In the genomic region with DNA sequence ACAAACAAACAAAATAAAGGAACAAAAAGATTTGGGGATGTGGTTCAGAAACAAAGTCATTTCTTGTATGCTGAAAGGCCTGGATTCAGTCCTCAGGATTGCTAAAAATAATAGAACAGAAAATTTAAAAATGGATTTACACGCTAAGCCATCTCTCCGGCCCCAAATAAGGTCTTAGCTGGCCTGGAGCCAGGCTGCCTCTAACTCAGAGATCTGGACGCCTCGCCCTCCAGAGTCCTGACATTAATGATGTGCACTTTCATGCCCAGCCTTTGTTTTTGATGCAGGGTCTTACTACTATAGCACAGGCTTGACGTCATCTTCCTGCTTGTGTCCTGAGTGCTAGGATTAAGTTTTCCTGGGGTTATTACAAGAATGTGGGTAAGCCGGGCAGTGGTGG, we compare ENCODE assay signal across 17 mouse cellular contexts. TPM values are rescaled to one million over a fixed set of nuclear protein-coding genes. Genes with fewer than 3 reads are reported as not detected.
"Had no signal": no experiment of that assay in that cellular context is flagged by ENCODE, and none has a peak within 500 bp of the region (broad histone marks: within the 10 kb centered on the region; RNA-seq: fewer than 3 reads in every experiment).

No protein-coding gene starts in this region.

- H3K4me2 ChIP-seq: limb, embryonic 12.5 days; liver, embryonic 13.5 days; neural tube, embryonic 12.5 days had no signal

- H3K9me3 ChIP-seq: limb, embryonic 12.5 days; liver, embryonic 13.5 days; neural tube, embryonic 12.5 days had no signal

- H3K4me3 ChIP-seq: layer of hippocampus, adult 2 months; limb, embryonic 12.5 days; liver, embryonic 13.5 days; neural tube, embryonic 12.5 days had no signal

- H3K27ac ChIP-seq: layer of hippocampus, adult 2 months; limb, embryonic 12.5 days; liver, embryonic 13.5 days; neural tube, embryonic 12.5 days had no signal

- H3K36me3 ChIP-seq: limb, embryonic 12.5 days; liver, embryonic 13.5 days; neural tube, embryonic 12.5 days had no signal

- H3K27me3 ChIP-seq: neural tube, embryonic 12.5 days had no signal

- ATAC-seq: liver, postnatal 0 days had no signal

- H3K4me1 ChIP-seq: limb, embryonic 12.5 days had no signal

- DNase-seq: kidney, postnatal 4 days; liver; liver, embryonic 13.5 days; liver, postnatal 0 days; midbrain, embryonic 14.5 days; spleen, adult 18-20 months; thymus, adult 18-20 months; thymus, postnatal 14 days had no signal

- H3K9ac ChIP-seq: limb, embryonic 12.5 days; liver, embryonic 13.5 days; liver, postnatal 0 days; neural tube, embryonic 12.5 days had no signal

RNA-seq across cellular contexts. Expression of gene Rpl3l, which starts 1.4 kb away (rescaled TPM):
- polyA plus RNA-seq: limb, embryonic 12.5 days; liver, embryonic 13.5 days; lung, embryonic 16.5 days; midbrain, embryonic 14.5 days; neural tube, embryonic 12.5 days had no signal

RNA-seq across cellular contexts. Expression of gene Rnf151, which starts 11.2 kb away (rescaled TPM):
- total RNA-seq: layer of hippocampus, postnatal 10 days; left cerebral cortex, postnatal 36 days; monocyte, adult 5-6 weeks; neutrophil, adult 5-6 weeks had no signal
- polyA plus RNA-seq: liver, postnatal 0 days; neural tube, embryonic 12.5 days; stomach, embryonic 14.5 days had no signal
